Mouse (Mus musculus) urinary bladder, postnatal 25 days (tissue): Measurements from ENCODE around the gene Phyh.
A peak's percentile ranks its signal among the peaks of the same experiment; 100 is the strongest.

Source experiments
- DNase-seq: peaks from one replicate; pipeline ENCODE4 v3.0.0; 2022; ENCODE audit warnings: low spot score

The Phyh gene

DNA sequence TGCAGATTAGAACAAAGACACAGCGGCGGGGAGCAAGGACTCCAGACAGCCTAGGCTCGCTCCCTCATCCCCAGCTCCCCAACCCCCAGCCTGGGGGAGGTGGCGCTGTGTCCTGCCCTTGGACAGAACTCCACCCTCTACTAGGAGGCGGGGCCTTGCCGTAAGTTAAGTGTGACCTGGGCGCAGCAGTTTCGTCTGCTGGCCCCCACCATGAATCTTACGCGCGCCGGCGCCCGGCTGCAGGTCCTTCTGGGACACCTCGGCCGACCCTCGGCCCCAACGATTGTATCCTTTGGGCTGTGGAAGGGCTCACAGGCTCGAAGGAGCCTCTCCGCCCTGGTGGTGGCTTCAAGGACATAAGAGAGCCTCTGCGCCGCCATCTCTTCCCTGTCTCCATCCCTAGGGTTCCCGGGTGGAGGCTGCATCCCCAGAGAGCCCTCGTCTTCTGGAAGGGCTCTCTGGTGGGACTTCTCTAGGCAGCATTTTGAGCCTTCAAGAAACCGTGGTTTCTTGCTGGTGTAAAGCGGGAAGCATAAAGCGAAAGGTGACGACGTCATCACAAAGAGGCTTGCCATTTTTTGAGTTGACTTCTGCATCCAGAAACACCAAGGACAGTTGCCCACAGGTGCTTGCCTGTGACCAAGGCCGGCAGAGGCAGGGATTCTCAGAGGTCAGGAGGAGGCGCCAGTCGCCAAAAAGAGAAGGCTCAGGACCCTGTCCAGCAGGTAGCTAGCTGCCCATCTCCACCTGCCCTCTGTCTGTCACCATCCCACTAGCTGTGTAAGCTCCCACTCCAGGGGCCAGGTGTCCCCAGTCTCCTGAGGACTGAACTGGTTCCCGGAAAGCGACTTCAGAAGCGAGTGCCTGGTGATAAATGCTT is at the start of gene Phyh:
Phyh (plus strand) TSS at position 160 of the 880 bp plus-strand sequence.
- DNase-seq, result peak; percentile 80

GRCm38 (mm10) chr2:4872740-4873139 is 46.1 kb upstream of the Phyh start:
- DNase-seq, result no peak

DNA sequence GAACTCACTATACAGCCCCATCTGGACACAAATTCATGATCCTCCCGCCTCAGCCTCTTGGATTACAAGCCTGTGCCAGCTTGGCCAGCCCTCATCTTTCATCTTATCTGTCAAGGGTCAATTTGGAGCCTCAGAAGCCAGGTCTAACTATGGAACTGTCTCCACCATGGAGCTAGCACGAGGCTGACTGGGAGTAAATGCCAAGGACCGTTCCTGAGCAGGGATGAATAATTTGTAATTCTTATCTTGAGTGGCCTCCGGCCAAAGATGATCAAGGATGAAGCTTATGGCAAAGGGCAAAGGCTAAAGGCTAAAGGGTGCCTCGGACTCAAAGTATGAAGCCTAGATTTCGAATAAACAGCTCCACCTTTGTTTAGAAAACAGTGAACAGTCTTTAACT is 45.5 kb upstream of the Phyh start:
- no peak for DNase-seq

DNA sequence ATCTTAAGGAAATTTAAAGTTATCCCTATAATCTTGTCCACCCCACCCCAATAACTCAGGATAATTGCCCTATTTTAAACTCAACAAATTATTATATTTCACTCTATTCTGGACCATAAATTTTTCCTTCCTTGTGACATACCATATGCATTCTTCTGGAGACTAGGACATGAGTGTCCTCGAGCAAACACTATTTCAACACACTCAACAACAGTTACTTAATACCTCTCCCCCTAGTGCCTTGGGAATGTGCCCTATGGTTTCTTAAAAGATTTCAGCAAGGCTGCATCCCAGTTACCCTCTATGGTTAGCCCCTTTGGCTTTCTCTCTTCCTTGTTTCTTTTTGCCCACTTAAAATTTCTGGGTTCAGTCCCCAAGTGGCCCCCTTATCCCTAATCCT is 43.7 kb upstream of the Phyh start:
- no peak for DNase-seq

GRCm38 (mm10) chr2:4876131-4876530 is 42.7 kb upstream of the Phyh start:
- no peak for DNase-seq

GRCm38 (mm10) chr2:4880737-4881349 is 38.0 kb upstream of the Phyh start:
- DNase-seq, result peak; percentile 12

- peak; percentile 76 for DNase-seq
These were observed 37.2 kb upstream of the Phyh start, which contains the start of gene Sephs1 for GRCm38 (mm10) chr2:4881350-4882248. Sephs1 (plus strand) TSS chr2:4881564.

GRCm38 (mm10) chr2:4882249-4882791 is 36.5 kb upstream of the Phyh start:
- DNase-seq, result peak; percentile 62

GRCm38 (mm10) chr2:4883009-4883704 is 35.7 kb upstream of the Phyh start:
- DNase-seq, result no peak

- DNase-seq, result no peak
These were observed 31.9 kb upstream of the Phyh start for GRCm38 (mm10) chr2:4886896-4887295.

DNA sequence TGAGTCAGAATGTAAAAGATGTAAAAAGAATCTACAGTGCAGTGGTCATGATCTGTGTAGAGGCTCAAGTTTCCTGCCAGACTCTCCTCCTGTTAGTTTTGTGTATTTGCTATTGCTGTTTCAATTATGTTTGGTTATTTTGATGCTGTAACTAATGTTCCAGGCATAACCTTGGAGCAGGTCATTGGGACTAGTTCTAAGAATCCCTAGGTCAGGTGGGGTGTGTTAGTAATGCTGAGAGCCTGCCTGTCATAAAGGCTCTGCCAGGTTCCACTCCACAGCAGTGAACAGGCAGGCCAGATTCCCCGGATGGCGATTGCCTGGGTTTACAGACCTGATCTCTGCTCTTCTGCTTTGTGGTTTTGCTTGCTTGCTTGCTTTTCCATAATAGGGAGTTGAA is 23.2 kb upstream of the Phyh start:
- no peak for DNase-seq

GRCm38 (mm10) chr2:4896970-4897369 is 21.8 kb upstream of the Phyh start:
- no peak for DNase-seq

DNA sequence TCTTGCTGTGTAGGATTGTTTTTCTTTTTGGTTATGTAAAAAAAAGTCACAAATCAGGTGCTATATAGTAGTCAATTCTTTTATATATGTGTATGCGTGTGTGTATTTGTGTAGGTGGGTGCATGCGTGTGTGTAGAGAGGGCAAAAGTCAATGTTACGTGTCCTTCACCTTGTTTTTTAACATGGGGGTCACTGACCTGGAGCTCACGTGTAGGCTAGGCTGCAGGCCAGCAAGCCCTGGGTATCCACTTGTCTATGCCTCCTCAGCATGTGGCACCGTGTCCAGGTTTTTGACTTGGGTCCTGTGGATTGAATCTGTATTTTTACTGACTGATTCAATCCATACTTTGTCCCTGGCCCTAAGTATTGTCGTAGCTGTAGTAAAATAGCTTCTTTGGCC is 18.2 kb upstream of the Phyh start:
- DNase-seq, result no peak

- DNase-seq, result no peak
These were observed 16.5 kb upstream of the Phyh start for GRCm38 (mm10) chr2:4902346-4902745.

- DNase-seq, result no peak
These were observed 11.7 kb upstream of the Phyh start for GRCm38 (mm10) chr2:4907120-4907519.

DNA sequence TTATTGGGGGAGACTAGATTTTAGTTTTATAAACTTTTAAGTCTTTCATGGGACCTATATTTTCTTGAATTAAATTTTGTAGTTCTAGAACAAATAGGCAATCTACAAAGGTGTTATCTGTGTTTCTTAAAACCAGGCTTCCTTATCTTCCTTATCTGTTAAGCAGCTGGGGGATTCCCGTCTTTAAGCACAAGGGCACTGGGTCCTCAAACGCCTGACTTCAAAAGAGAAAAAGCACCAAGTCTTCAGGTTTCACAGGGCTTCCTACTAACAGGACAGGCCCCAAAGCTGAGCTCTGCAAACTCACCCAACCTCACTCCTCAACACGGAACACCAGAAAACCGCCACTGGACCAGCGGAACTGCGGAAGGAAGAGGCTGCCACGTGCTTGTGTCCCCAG is 10.9 kb upstream of the Phyh start:
- DNase-seq, result no peak

DNA sequence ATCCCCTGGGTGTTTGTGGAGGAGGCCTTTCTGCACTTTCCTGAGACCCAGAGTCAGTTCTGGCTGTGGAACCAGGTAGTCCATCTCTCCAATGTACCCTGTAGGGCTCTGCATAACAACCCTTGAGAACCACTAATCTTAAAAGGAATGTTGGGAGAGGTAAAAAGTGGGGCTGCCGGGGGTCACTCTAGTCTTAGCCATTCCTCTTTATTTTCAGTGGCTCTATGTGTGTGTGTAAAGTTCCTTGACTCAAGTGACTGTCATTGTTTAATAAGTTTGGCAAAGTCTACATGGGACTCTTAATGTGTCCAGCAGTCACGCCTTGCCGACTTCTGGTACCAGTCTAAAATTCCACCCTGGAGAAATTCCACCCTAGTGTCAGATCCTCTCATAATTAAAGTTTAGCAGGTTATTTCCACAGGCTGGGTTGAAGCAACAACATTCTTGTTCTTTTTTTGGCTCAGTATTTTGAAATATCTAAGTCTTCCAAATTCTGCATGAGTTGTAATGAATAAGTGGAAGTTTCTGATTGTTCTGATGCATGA is 10.0 kb upstream of the Phyh start:
- DNase-seq, result no peak

- DNase-seq, result no peak
These were observed 8.9 kb upstream of the Phyh start for GRCm38 (mm10) chr2:4909909-4910308.

DNA sequence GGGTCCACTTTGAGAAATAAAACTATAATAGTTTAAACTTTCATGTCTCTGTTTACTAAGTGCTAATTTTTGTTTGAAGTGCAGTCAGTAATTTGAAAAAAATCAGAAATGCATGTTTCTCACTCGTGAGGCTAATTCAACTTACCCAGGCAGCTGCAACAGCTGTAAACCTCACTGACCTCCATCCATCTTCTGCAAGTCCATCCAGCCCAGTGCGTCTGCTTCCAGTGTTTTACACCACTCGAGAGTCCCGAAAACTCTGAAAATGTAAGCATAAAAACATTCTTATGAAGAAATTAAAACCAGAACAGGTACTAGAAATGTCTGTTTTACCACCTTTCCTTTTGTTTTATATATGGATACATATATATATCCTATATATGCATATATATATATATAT is 8.3 kb upstream of the Phyh start:
- no peak for DNase-seq

GRCm38 (mm10) chr2:4913949-4914348 is 4.9 kb upstream of the Phyh start:
- DNase-seq, result no peak

DNA sequence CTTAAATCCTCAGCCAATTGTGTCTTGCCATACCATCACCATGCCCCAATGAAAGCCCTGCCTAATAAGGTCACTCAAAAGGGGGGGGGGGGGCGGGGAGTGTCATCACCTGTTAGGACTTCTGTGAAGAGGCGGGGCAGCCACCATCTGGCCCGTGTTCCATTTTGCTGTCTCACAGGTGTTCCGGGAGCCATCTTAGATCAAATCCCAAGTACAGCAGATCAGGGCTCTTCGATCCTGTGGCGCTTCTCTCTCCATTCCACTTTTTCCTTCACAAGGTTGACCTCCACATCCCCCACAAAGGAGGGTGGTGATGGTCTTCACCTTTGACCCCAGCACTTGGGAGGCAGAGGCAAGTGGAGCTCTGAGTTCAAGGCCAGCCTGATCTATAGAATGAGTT is 2.8 kb upstream of the Phyh start:
- no peak for DNase-seq
